Mouse (Mus musculus) kidney, adult 2 months (tissue): ENCODE data around the gene Serpine1. TPM values are rescaled to one million over a fixed set of nuclear protein-coding genes. Genes with fewer than 3 reads are reported as not detected.
A peak's percentile ranks its signal among the peaks of the same experiment; 100 is the strongest.

Source experiments
- DNase-seq: peaks from one replicate; pipeline ENCODE4 v3.0.0; 2021
- H3K27ac ChIP-seq: fragments of 200-500 bp; 2 replicates; pipeline ENCODE4 v1.5.1; 2012; ENCODE audit warnings: low read depth, low read length, control low read depth, inconsistent platforms; ENCODE audit not compliant: insufficient read depth
- H3K27me3 ChIP-seq: fragments of 200-500 bp; replicated peaks from 2 replicates; pipeline ENCODE4 v1.6.1; 2012; ENCODE audit warnings: mild to moderate bottlenecking, moderate library complexity, low read length, inconsistent platforms; ENCODE audit not compliant: control insufficient read depth, insufficient read depth
- H3K36me3 ChIP-seq: fragments of 200-500 bp; 2 replicates; pipeline ENCODE4 v1.6.1; 2012; ENCODE audit warnings: mild to moderate bottlenecking, moderate library complexity, low read length, inconsistent platforms; ENCODE audit not compliant: control insufficient read depth, insufficient read depth
- H3K4me1 ChIP-seq: fragments of 200-500 bp; 2 replicates; pipeline ENCODE4 v1.6.1; 2011; ENCODE audit warnings: low read length; ENCODE audit not compliant: control insufficient read depth, insufficient read depth
- H3K4me3 ChIP-seq: fragments of 200-500 bp; 2 replicates; pipeline ENCODE4 v1.5.1; 2011; ENCODE audit warnings: mild to moderate bottlenecking, low read depth, low read length, control low read depth; ENCODE audit not compliant: insufficient read depth
- CTCF ChIP-seq: fragments of 200-500 bp; conservative IDR thresholded peaks from 2 replicates; pipeline ENCODE4 v1.5.1; 2011; ENCODE audit warnings: low read depth, mild to moderate bottlenecking, control low read depth, low read length, moderate library complexity, mixed read lengths; ENCODE audit not compliant: insufficient read depth, insufficient read length
- POLR2A ChIP-seq: fragments of 200-500 bp; IDR thresholded peaks from one replicate; pipeline ENCODE4 v1.6.1; 2011; ENCODE audit warnings: low read depth, low read length, control low read depth
- WGBS: fragments of 180-500 bp; shearing (Covaris S2); methylation state at CpG from one replicate; pipeline ENCODE4 v1.1.7; 2018; 5-methylcytosine and 5-hydroxymethylcytosine counted together
- polyA plus RNA-seq: library from polyadenylated mRNA; depleted of rRNA; stranded (reverse); fragments of >200 nt; gene quantifications from 2 replicates; pipeline ENCODE4 v1.2.3, GENCODE M21; 2012

Gene Serpine1
- polyA plus RNA-seq, 1 experiment = 1.1 TPM

GRCm38 (mm10) chr5:137079849-137080248 is 7.8 kb upstream of the Serpine1 start:
- H3K27me3 ChIP-seq = no peaks in the 10 kb centered on the region
- no peak overlapping the region for H3K4me3 ChIP-seq
- peaks cover 9% of the 10 kb centered on the region; the same call in 1 of the 2 replicates for H3K4me1 ChIP-seq
- no peaks in the 10 kb centered on the region for H3K36me3 ChIP-seq
- DNase-seq = peak; percentile 63
- 41% methylated on average over 5 of the region's 5 CpGs for WGBS
- TF ChIP-seq CTCF (no peak), POLR2A (no peak)
- H3K27ac ChIP-seq = no peak overlapping the region

- Histone ChIP-seq H3K4me1 (peaks cover 9% of the 10 kb centered on the region; the same call in 1 of the 2 replicates), H3K4me3 (no peak overlapping the region), H3K27me3 (no peaks in the 10 kb centered on the region), H3K27ac (0 out of 2 replicates have a peak overlapping the region, but pooled peaks have one; percentile 19), H3K36me3 (no peaks in the 10 kb centered on the region)
- peak; percentile 25 for DNase-seq
- WGBS = 40% methylated on average over 6 of the region's 6 CpGs
- no peak for TF ChIP-seq POLR2A
- no peak for TF ChIP-seq CTCF
Observed at GRCm38 (mm10) chr5:137078616-137079015, 6.5 kb upstream of the Serpine1 start.

GRCm38 (mm10) chr5:137078041-137078440 is 6.0 kb upstream of the Serpine1 start:
- Histone ChIP-seq H3K27me3 (no peaks in the 10 kb centered on the region), H3K4me1 (peaks cover 12% of the 10 kb centered on the region), H3K4me3 (no peak overlapping the region), H3K36me3 (no peaks in the 10 kb centered on the region), H3K27ac (no peak overlapping the region)
- 63% methylated on average over 14 of the region's 14 CpGs for WGBS
- TF ChIP-seq CTCF = no peak
- TF ChIP-seq POLR2A = no peak
- peak; percentile 18 for DNase-seq

GRCm38 (mm10) chr5:137077187-137077586 is 5.1 kb upstream of the Serpine1 start:
- TF ChIP-seq CTCF (no peak), POLR2A (no peak)
- no peak overlapping the region for H3K4me3 ChIP-seq
- peaks cover 17% of the 10 kb centered on the region for H3K4me1 ChIP-seq
- H3K27me3 ChIP-seq = no peaks in the 10 kb centered on the region
- 82% methylated on average over 7 of the region's 7 CpGs for WGBS
- H3K27ac ChIP-seq = 0 out of 2 replicates have a peak overlapping the region, but pooled peaks have one; percentile 19
- no peak for DNase-seq
- H3K36me3 ChIP-seq = no peaks in the 10 kb centered on the region

- H3K4me3 ChIP-seq = no peak overlapping the region
- peaks cover 20% of the 10 kb centered on the region for H3K4me1 ChIP-seq
- H3K36me3 ChIP-seq = no peaks in the 10 kb centered on the region
- H3K27me3 ChIP-seq = no peaks in the 10 kb centered on the region
- peak overlapping the region; percentile 57 for H3K27ac ChIP-seq
- DNase-seq = peak; percentile 61
- WGBS = 48% methylated on average over 12 of the region's 12 CpGs
- TF ChIP-seq POLR2A (no peak), CTCF (no peak)
Observed at GRCm38 (mm10) chr5:137076191-137076930, 4.3 kb upstream of the Serpine1 start.

GRCm38 (mm10) chr5:137075726-137076125 is 3.7 kb upstream of the Serpine1 start:
- Histone ChIP-seq H3K36me3 (no peaks in the 10 kb centered on the region), H3K27me3 (no peaks in the 10 kb centered on the region), H3K4me3 (no peak overlapping the region), H3K4me1 (peaks cover 20% of the 10 kb centered on the region), H3K27ac (no peak overlapping the region; the same call in 1 of the 2 replicates)
- TF ChIP-seq POLR2A (no peak), CTCF (no peak)
- WGBS = 72% methylated on average over 6 of the region's 6 CpGs
- DNase-seq = no peak

- no peak for TF ChIP-seq POLR2A
- no peak for TF ChIP-seq CTCF
- Histone ChIP-seq H3K27ac (no peak overlapping the region), H3K4me3 (no peak overlapping the region), H3K36me3 (no peaks in the 10 kb centered on the region), H3K4me1 (peaks cover 20% of the 10 kb centered on the region), H3K27me3 (no peaks in the 10 kb centered on the region)
- DNase-seq = peak; percentile 35
- 66% methylated on average over 6 of the region's 6 CpGs for WGBS
Observed at GRCm38 (mm10) chr5:137074191-137074651, 2.2 kb upstream of the Serpine1 start.
